32 mouse cellular contexts compared by ENCODE assay signal in genomic region chr1:152041005-152041404, GRCm38 (mm10).
"Had no signal": no experiment of that assay in that cellular context is flagged by ENCODE, and none has a peak within 500 bp of the region (broad histone marks: within the 10 kb centered on the region; RNA-seq: fewer than 3 reads in every experiment).

No protein-coding gene starts in this region.

- H3K36me3 ChIP-seq: limb, embryonic 10.5 days; limb, embryonic 12.5 days; limb, embryonic 13.5 days; limb, embryonic 15.5 days; liver, embryonic 12.5 days; liver, embryonic 13.5 days; liver, embryonic 15.5 days; lung, embryonic 15.5 days; midbrain, embryonic 10.5 days; midbrain, embryonic 12.5 days; midbrain, embryonic 13.5 days; midbrain, embryonic 15.5 days; neural tube, embryonic 12.5 days had no signal

- H3K4me2 ChIP-seq: limb, embryonic 12.5 days; limb, embryonic 13.5 days; limb, embryonic 15.5 days; liver, embryonic 11.5 days; liver, embryonic 12.5 days; liver, embryonic 13.5 days; liver, embryonic 15.5 days; lung, embryonic 14.5 days; lung, embryonic 15.5 days; midbrain, embryonic 11.5 days; midbrain, embryonic 12.5 days; midbrain, embryonic 13.5 days; midbrain, embryonic 15.5 days; neural tube, embryonic 12.5 days had no signal

- H3K27ac ChIP-seq: limb, embryonic 10.5 days; limb, embryonic 12.5 days; limb, embryonic 13.5 days; limb, embryonic 15.5 days; liver, embryonic 12.5 days; liver, embryonic 13.5 days; liver, embryonic 14.5 days; liver, embryonic 15.5 days; lung, embryonic 15.5 days; macrophage; midbrain, embryonic 10.5 days; midbrain, embryonic 12.5 days; midbrain, embryonic 13.5 days; midbrain, embryonic 15.5 days; neural tube, embryonic 12.5 days had no signal

- H3K4me3 ChIP-seq: limb, embryonic 10.5 days; limb, embryonic 12.5 days; limb, embryonic 13.5 days; limb, embryonic 15.5 days; liver, embryonic 12.5 days; liver, embryonic 13.5 days; liver, embryonic 15.5 days; lung, embryonic 15.5 days; megakaryocyte, embryonic 14.5 days; midbrain, embryonic 10.5 days; midbrain, embryonic 12.5 days; midbrain, embryonic 13.5 days; midbrain, embryonic 15.5 days; myocyte; neural tube, embryonic 12.5 days had no signal

- H3K27me3 ChIP-seq: limb, embryonic 12.5 days; limb, embryonic 13.5 days; limb, embryonic 15.5 days; liver, embryonic 12.5 days; liver, embryonic 13.5 days; liver, embryonic 15.5 days; lung, embryonic 15.5 days; megakaryocyte, embryonic 14.5 days; midbrain, embryonic 12.5 days; midbrain, embryonic 13.5 days; midbrain, embryonic 15.5 days; neural tube, embryonic 12.5 days had no signal

- H3K9me3 ChIP-seq: limb, embryonic 10.5 days; limb, embryonic 12.5 days; limb, embryonic 13.5 days; limb, embryonic 15.5 days; liver, embryonic 12.5 days; liver, embryonic 13.5 days; liver, embryonic 15.5 days; lung, embryonic 15.5 days; megakaryocyte, embryonic 14.5 days; midbrain, embryonic 10.5 days; midbrain, embryonic 12.5 days; midbrain, embryonic 13.5 days; midbrain, embryonic 15.5 days; neural tube, embryonic 12.5 days had no signal

- H3K9ac ChIP-seq: limb, embryonic 12.5 days; limb, embryonic 13.5 days; limb, embryonic 15.5 days; liver, embryonic 12.5 days; liver, embryonic 13.5 days; liver, embryonic 14.5 days; liver, embryonic 15.5 days; liver, postnatal 0 days; lung, embryonic 14.5 days; lung, embryonic 15.5 days; midbrain, embryonic 12.5 days; midbrain, embryonic 13.5 days; midbrain, embryonic 15.5 days; neural tube, embryonic 12.5 days had no signal

- H3K4me1 ChIP-seq: liver, embryonic 13.5 days; liver, embryonic 15.5 days had no signal

- ATAC-seq: liver, embryonic 12.5 days; liver, postnatal 0 days; lung, postnatal 0 days; midbrain, embryonic 13.5 days; midbrain, embryonic 15.5 days; midbrain, embryonic 16.5 days had no signal

- DNase-seq: left cerebral cortex, postnatal 4 days; liver; liver, embryonic 13.5 days; liver, postnatal 0 days; lung, adult 18-20 months; lung, adult 2 months; lung, embryonic 14.5 days; lung, postnatal 10 days; lung, postnatal 14 days; lung, postnatal 36 days; lung, postnatal 4 days; midbrain, embryonic 14.5 days had no signal
